Mouse (Mus musculus) forebrain, postnatal 0 days (tissue): ENCODE measurements around the gene Ugt1a7c. TPM values are rescaled to one million over a fixed set of nuclear protein-coding genes. Genes with fewer than 3 reads are reported as not detected.
"Not testable (repeated sequence)": the region's sequence is repeated elsewhere in the genome, so short reads cannot be mapped to it uniquely, and the experiment has no call there.

Source experiments
- ATAC-seq: fragments of 200-750 bp; cut with Nextera tagmentation; 2 replicates; pipeline ENCODE4 v1.8.0; 2017; ENCODE audit warnings: mild to moderate bottlenecking, moderate library complexity
- DNase-seq: peaks from one replicate; pipeline ENCODE4 v3.0.0-alpha.2; 2015
- H3K27ac ChIP-seq: fragments of 300-500 bp; sonication (generic); 2 replicates; pipeline ENCODE4 v1.5.1; 2014; ENCODE audit warnings: low read depth, mild to moderate bottlenecking, antibody characterized with exemption, low read length, moderate library complexity, mixed read lengths
- H3K27me3 ChIP-seq: fragments of 300-500 bp; sonication (generic); 2 replicates; pipeline ENCODE4 v1.6.1; 2014; ENCODE audit warnings: mild to moderate bottlenecking, low read length, mixed read lengths; ENCODE audit not compliant: insufficient read depth
- H3K36me3 ChIP-seq: fragments of 300-500 bp; sonication (generic); 2 replicates; pipeline ENCODE4 v1.6.1; 2014; ENCODE audit warnings: mild to moderate bottlenecking, moderate library complexity; ENCODE audit not compliant: insufficient read depth
- H3K4me1 ChIP-seq: fragments of 300-500 bp; sonication (generic); 2 replicates; pipeline ENCODE4 v1.6.1; 2014; ENCODE audit warnings: antibody characterized with exemption; ENCODE audit not compliant: insufficient read depth
- H3K4me2 ChIP-seq: fragments of 300-500 bp; sonication (generic); 2 replicates; pipeline ENCODE4 v1.6.1; 2014; ENCODE audit warnings: low read depth, mild to moderate bottlenecking, moderate library complexity
- H3K4me3 ChIP-seq: fragments of 300-500 bp; sonication (generic); 2 replicates; pipeline ENCODE4 v1.5.1; 2014; ENCODE audit warnings: low read depth, low read length, mixed read lengths
- H3K9ac ChIP-seq: fragments of 300-500 bp; sonication (generic); 2 replicates; pipeline ENCODE4 v1.6.1; 2014; ENCODE audit warnings: mild to moderate bottlenecking
- H3K9me3 ChIP-seq: fragments of 300-500 bp; sonication (generic); 2 replicates; pipeline ENCODE4 v1.6.1; 2016; ENCODE audit warnings: low read length
- CTCF ChIP-seq: sonication (generic); IDR thresholded peaks from 2 replicates; pipeline ENCODE4 v1.5.1; 2016; ENCODE audit warnings: antibody characterized with exemption, control low read depth, low read depth
- WGBS: fragments of 180-500 bp; shearing (Covaris S2); extraction: QIAGEN DNeasy Blood & Tissue Kit; methylation state at CpG from one replicate; pipeline ENCODE4 v1.1.7; 2014; 5-methylcytosine and 5-hydroxymethylcytosine counted together
- polyA plus RNA-seq: library from polyadenylated mRNA; unstranded; fragments of >200 nt; fragmentation: Nextera tagmentation; extraction: Ambion mirVana; gene quantifications from 2 replicates; pipeline ENCODE4 v1.2.1, GENCODE M21; 2015
- total RNA-seq: library from RNA; depleted of rRNA; stranded (reverse); fragments of >200 nt; gene quantifications from 2 replicates; pipeline ENCODE4 v1.2.3, GENCODE M21; 2014

The Ugt1a7c gene
- total and polyA plus RNA-seq, 2 experiments from 2014 or later: 1.7 to 1.9 TPM

DNA sequence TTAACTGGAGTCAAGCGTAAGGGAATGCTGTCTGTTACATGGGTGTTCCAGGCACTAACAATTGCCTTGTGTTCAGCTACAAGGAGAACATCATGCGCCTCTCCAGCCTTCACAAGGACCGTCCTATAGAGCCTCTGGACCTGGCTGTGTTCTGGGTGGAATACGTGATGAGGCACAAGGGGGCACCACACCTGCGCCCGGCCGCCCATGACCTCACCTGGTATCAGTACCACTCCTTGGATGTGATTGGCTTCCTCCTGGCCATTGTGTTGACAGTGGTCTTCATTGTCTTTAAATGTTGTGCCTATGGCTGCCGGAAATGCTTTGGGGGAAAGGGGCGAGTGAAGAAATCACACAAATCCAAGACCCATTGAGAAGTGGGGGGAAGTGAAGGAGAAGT lies 123.2 kb downstream of the Ugt1a7c start:
- no peak overlapping the region for H3K4me3 ChIP-seq
- no peak overlapping the region for H3K27ac ChIP-seq
- ATAC-seq (no peak), DNase-seq (no peak)
- peaks cover 48% of the 10 kb centered on the region for H3K9me3 ChIP-seq
- no peaks in the 10 kb centered on the region for H3K36me3 ChIP-seq
- H3K9ac ChIP-seq: no peak overlapping the region
- H3K27me3 ChIP-seq: no peaks in the 10 kb centered on the region
- H3K4me1 ChIP-seq: no peaks in the 10 kb centered on the region
- no peak for TF ChIP-seq CTCF
- 77% methylated on average over 9 of the region's 9 CpGs for WGBS
- H3K4me2 ChIP-seq: no peak overlapping the region

DNA sequence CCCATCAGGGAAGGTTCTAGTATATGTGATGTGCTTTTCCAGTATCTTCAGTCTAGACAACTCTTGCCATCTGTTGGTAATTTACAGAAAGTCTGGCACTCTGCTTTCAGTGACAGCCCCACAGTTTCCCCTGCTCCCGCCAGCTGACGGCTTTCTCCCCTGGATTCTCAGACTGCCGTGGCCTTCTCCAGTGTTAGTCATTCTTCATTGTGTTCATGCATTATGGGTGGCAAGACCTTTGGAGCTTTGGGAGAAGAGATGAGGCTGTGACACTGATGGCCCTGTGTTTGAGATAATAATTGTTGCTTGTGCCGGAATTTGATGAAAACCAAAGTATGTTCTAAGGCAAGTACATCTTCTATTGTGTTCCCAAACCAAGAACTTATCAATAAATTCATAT lies 123.7 kb downstream of the Ugt1a7c start:
- no peaks in the 10 kb centered on the region for H3K27me3 ChIP-seq
- H3K9ac ChIP-seq: no peak overlapping the region
- H3K4me1 ChIP-seq: no peaks in the 10 kb centered on the region
- TF ChIP-seq CTCF: no peak
- ATAC-seq (no peak), DNase-seq (no peak)
- H3K4me3 ChIP-seq: no peak overlapping the region
- no peak overlapping the region for H3K27ac ChIP-seq
- peaks cover 43% of the 10 kb centered on the region for H3K9me3 ChIP-seq
- H3K36me3 ChIP-seq: no peaks in the 10 kb centered on the region
- 51% methylated on average over 4 of the region's 4 CpGs for WGBS
- no peak overlapping the region for H3K4me2 ChIP-seq

DNA sequence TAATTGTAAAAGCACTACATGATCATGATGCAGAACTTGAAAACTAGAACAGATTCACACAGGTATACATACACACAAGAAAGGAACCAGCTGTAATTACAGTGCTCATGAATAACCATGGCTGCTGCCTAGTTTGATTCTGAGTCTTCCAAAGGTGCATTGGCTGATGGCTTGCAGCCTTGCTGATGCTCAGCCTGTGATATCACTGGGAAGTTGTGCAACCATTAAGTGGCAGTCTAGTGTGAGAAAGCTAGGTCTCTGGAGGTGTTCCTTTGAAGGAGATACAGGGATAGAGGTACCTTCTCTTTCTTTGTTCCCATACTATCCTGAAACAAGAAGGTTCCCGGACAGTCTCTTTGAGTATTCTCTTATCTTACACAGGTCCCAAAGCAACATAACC lies 124.2 kb downstream of the Ugt1a7c start:
- Histone ChIP-seq H3K9ac (no peak overlapping the region), H3K27ac (no peak overlapping the region), H3K4me2 (no peak overlapping the region), H3K4me1 (no peaks in the 10 kb centered on the region), H3K36me3 (no peaks in the 10 kb centered on the region), H3K4me3 (no peak overlapping the region), H3K27me3 (no peaks in the 10 kb centered on the region), H3K9me3 (peaks cover 38% of the 10 kb centered on the region)
- peak; percentile 5 for DNase-seq
- TF ChIP-seq CTCF: no peak
- WGBS: 28% methylated on average over 1 of the region's 1 CpGs
- no peak for ATAC-seq

DNA sequence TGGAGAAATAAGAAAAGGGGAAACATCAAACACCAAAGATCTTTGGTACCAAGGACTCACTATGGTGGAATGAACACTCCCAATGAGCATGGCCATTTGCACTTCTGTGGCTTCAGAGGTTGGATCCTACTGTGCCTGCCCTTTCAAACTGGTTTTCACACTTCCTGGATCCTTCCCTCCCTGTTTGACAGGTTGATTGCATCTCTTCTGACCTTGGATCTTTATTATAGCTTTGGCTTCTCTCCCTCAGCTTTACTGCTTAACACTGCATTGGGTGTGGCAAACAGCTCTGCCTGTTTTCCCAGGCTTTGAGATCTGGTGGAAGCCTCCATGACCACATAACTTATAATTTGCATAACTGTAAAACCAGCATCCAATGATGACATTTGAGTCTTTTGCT lies 125.5 kb downstream of the Ugt1a7c start:
- Histone ChIP-seq H3K9me3 (peaks cover 26% of the 10 kb centered on the region), H3K9ac (no peak overlapping the region), H3K4me2 (no peak overlapping the region), H3K27ac (no peak overlapping the region), H3K4me3 (no peak overlapping the region), H3K36me3 (no peaks in the 10 kb centered on the region), H3K4me1 (no peaks in the 10 kb centered on the region), H3K27me3 (no peaks in the 10 kb centered on the region)
- TF ChIP-seq CTCF: no peak
- DNase-seq (no peak), ATAC-seq (no peak)

DNA sequence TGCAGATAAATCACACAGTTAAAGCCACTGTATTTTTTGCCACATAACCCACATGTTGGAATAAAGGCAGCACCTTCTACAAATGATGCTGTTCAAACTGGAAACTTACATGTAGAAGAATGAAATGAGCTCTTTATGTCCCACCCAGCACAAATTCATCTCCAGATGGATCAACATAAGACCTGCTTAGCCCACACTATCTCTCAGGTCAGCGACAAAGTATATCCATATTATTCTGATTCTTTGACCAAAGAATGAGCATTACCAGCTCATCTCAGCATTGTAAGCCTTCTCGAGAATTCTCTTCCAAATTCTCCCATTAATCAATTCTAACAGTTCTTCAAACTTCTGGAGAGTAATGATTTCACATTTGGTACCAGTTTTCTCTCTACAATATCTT lies 127.4 kb downstream of the Ugt1a7c start:
- peaks cover 29% of the 10 kb centered on the region for H3K9me3 ChIP-seq
- no peak overlapping the region for H3K27ac ChIP-seq
- ATAC-seq (no peak), DNase-seq (no peak)
- H3K36me3 ChIP-seq: no peaks in the 10 kb centered on the region
- H3K9ac ChIP-seq: no peak overlapping the region
- WGBS: 49% methylated on average over 2 of the region's 2 CpGs
- H3K4me3 ChIP-seq: no peak overlapping the region
- H3K27me3 ChIP-seq: no peaks in the 10 kb centered on the region
- no peak overlapping the region for H3K4me2 ChIP-seq
- no peak for TF ChIP-seq CTCF
- H3K4me1 ChIP-seq: no peaks in the 10 kb centered on the region

DNA sequence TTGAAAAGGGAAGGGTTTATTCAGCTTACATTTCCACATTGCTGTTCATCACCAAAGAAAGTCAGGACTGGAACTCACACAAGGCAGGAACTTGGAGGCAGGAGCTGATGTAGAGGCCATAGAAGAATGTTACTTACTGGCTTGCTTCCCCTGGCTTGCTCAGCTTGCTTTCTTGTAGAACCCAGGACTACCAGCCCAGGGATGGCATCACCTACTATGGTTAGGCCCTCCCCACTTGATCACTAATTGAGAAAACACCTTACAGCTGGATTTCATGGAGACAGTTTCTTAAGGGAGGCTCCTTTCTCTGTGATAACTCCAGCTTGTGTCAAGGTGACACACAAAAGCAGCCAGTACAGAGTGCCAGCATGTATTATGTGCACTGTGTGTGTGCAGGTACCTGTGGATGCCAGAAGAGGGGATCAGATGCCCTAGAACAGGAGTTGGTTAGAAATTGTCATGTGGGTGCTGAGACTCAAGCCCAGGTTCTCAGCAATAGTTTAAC lies 128.2 kb downstream of the Ugt1a7c start:
- H3K27ac ChIP-seq, H3K36me3 ChIP-seq, H3K4me1 ChIP-seq, H3K9ac ChIP-seq, H3K27me3 ChIP-seq, DNase-seq, H3K4me3 ChIP-seq, H3K4me2 ChIP-seq, ATAC-seq: not testable (repeated sequence)
- H3K9me3 ChIP-seq: peaks cover 32% of the 10 kb centered on the region

DNA sequence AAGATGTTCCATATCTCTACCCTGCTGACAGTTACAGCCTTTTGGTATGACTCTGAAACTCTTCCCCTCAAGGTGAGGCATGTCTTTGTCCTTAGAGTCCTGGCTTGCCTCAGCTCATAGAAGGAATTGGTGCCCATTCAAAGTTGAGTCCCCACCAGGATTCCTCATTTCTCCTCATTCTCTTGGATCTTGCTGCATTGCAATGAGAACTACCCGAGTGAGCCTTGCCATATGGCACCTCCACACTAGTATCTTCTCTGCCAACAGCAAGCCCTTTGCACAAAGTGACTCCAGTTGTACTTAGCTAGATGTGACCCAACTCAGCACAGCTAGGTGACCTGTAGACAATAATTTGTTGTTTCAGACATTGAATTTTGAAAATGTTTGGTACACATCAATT lies 128.7 kb downstream of the Ugt1a7c start:
- Histone ChIP-seq H3K9me3 (peaks cover 37% of the 10 kb centered on the region), H3K27ac (no peak overlapping the region), H3K36me3 (no peaks in the 10 kb centered on the region), H3K4me1 (no peaks in the 10 kb centered on the region), H3K27me3 (no peaks in the 10 kb centered on the region), H3K9ac (no peak overlapping the region), H3K4me2 (no peak overlapping the region), H3K4me3 (no peak overlapping the region)
- no peak for TF ChIP-seq CTCF
- ATAC-seq (no peak), DNase-seq (no peak)
- WGBS: 46% methylated on average over 1 of the region's 1 CpGs
